Mouse (Mus musculus) myocyte (in vitro differentiated cells): Measurements from ENCODE around the gene Pum2. TPM values are rescaled to one million over a fixed set of nuclear protein-coding genes. Genes with fewer than 3 reads are reported as not detected.
A peak's percentile ranks its signal among the peaks of the same experiment; 100 is the strongest.

Experiments
- H3K27me3 ChIP-seq: one replicate; pipeline ENCODE4 v1.6.1; 2011; ENCODE audit not compliant: control insufficient read depth, insufficient read depth, insufficient read length
- H3K36me3 ChIP-seq: one replicate; pipeline ENCODE4 v1.6.1; 2011; ENCODE audit not compliant: control insufficient read depth, insufficient read depth
- H3K4me2 ChIP-seq: one replicate; pipeline ENCODE4 v1.6.1; 2011; ENCODE audit warnings: low read depth, control low read depth
- H3K4me3 ChIP-seq: one replicate; pipeline ENCODE4 v1.5.1; 2011; ENCODE audit warnings: mild to moderate bottlenecking, control low read depth, moderate library complexity
- H3K79me2 ChIP-seq: one replicate; pipeline ENCODE4 v1.6.1; 2011; ENCODE audit not compliant: control insufficient read depth, insufficient read depth
- H3ac ChIP-seq: one replicate; pipeline ENCODE4 v1.6.1; 2011; ENCODE audit not compliant: control insufficient read depth, insufficient read length
- CEBPB ChIP-seq: IDR thresholded peaks from 2 replicates; pipeline ENCODE4 v1.6.1; 2011; ENCODE audit warnings: mild to moderate bottlenecking, moderate library complexity; ENCODE audit not compliant: poor library complexity, insufficient read depth, severe bottlenecking
- E2F4 ChIP-seq: IDR thresholded peaks from one replicate; pipeline ENCODE4 v1.6.1; 2011; ENCODE audit warnings: mild to moderate bottlenecking, control low read depth, moderate library complexity; ENCODE audit not compliant: insufficient read depth
- MAX ChIP-seq: IDR thresholded peaks from one replicate; pipeline ENCODE4 v1.6.1; 2011; ENCODE audit warnings: low read depth, mild to moderate bottlenecking, control low read depth
- MYOD1 ChIP-seq, 3 experiments: IDR thresholded peaks; one replicate each; pipeline ENCODE4 v1.6.1; 2011; ENCODE audit warnings: control low read depth in 2 of 3, low read depth in 2 of 3, mild to moderate bottlenecking in 2 of 3, moderate library complexity in 1 of 3; ENCODE audit not compliant: insufficient read length in 2 of 3, control insufficient read depth in 1 of 3
- MYOG ChIP-seq, 3 experiments: IDR thresholded peaks; one replicate each; pipeline ENCODE4 v1.6.1; 2011; ENCODE audit warnings: control low read depth in 2 of 3, low read depth in 2 of 3, mild to moderate bottlenecking in 2 of 3; ENCODE audit not compliant: insufficient read length in 2 of 3, control insufficient read depth in 1 of 3, insufficient read depth in 1 of 3
- POLR2A ChIP-seq: IDR thresholded peaks from one replicate; pipeline ENCODE4 v1.6.1; 2011; ENCODE audit warnings: low read depth, mild to moderate bottlenecking, control low read depth, moderate library complexity; ENCODE audit not compliant: insufficient read length
- POLR2AphosphoS2 ChIP-seq: IDR thresholded peaks from one replicate; pipeline ENCODE4 v1.6.1; 2011; ENCODE audit warnings: low read depth, control low read depth; ENCODE audit not compliant: insufficient read length
- REST ChIP-seq: IDR thresholded peaks from one replicate; pipeline ENCODE4 v1.6.1; 2011; ENCODE audit warnings: mild to moderate bottlenecking, control low read depth, moderate library complexity; ENCODE audit not compliant: insufficient read depth, insufficient read length
- SRF ChIP-seq: IDR thresholded peaks from one replicate; pipeline ENCODE4 v1.6.1; 2011; ENCODE audit warnings: low read depth; ENCODE audit not compliant: control insufficient read depth, insufficient read length
- TCF12 ChIP-seq: IDR thresholded peaks from one replicate; pipeline ENCODE4 v1.6.1; 2011; ENCODE audit warnings: mild to moderate bottlenecking, control low read depth; ENCODE audit not compliant: poor library complexity, insufficient read depth, severe bottlenecking
- TCF3 ChIP-seq: IDR thresholded peaks from one replicate; pipeline ENCODE4 v1.6.1; 2011; ENCODE audit warnings: low read depth, control low read depth; ENCODE audit not compliant: insufficient read length
- USF1 ChIP-seq: IDR thresholded peaks from one replicate; pipeline ENCODE4 v1.6.1; 2011; ENCODE audit warnings: low read depth, mild to moderate bottlenecking, control low read depth, moderate library complexity
- polyA plus RNA-seq: library from polyadenylated mRNA; unstranded; fragments of >200 nt; fragmentation: generic; extraction: Trizol; gene quantifications from one replicate; pipeline ENCODE4 v1.2.1, GENCODE M21; 2012; ENCODE audit warnings: missing spikeins

Pum2 gene
- polyA plus RNA-seq, 1 experiment: 17.8 TPM

DNA sequence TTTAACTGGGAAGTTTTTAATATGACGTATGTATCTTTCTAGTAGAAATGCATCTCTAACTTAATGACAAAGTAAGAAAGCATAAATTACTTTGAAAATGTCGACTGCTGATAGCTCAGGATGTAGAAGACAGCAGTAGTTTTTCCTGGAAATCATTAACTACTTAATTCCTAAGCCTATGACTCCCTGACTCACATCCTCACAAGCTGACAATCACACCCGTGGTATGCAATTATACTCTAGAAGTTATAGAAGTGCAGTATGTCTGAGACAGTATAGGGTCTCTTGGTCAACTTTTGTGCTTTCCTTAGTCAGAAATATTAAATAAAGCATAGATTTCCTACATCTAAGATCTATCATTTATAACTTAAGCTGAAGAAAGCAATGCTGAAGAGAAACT lies 12.2 kb upstream of the Pum2 start:
- TF ChIP-seq MYOD1 (IDR thresholded peaks at IDR 0.05; ENCODE audit: control insufficient read depth in 1 of 3, insufficient read length in 2 of 3, low read depth in 2 of 3) (no peak), CEBPB (no peak), POLR2AphosphoS2 (no peak), POLR2A (no peak), MYOG (IDR thresholded peaks at IDR 0.05; ENCODE audit: control insufficient read depth in 1 of 3, insufficient read depth in 1 of 3, insufficient read length in 2 of 3, low read depth in 2 of 3) (no peak), TCF3 (no peak), REST (no peak), TCF12 (no peak), E2F4 (no peak), MAX (no peak), USF1 (no peak), SRF (no peak)

DNA sequence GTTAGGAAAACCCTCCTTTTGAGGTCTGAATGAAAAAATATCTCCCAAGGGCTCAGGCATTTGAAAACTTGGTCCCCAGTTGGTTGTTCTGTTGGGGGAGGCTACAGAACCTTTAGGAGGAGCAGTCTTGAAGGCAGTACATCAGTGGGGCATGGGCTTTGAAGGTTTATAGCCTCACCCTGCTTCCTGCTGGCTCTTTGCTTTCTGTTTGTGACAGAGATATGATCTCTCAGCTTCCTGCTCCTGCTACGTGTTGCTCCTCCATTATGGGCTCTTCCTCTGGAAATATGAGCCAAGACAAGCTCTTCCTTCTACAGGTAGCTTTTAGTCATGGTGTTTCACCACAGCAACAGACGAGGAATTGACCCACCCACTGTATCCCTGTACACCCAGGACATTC lies 11.8 kb upstream of the Pum2 start:
- TF ChIP-seq TCF12: no peak
- TF ChIP-seq MAX: no peak
- no peak for TF ChIP-seq MYOD1 (IDR thresholded peaks at IDR 0.05; ENCODE audit: control insufficient read depth in 1 of 3, insufficient read length in 2 of 3, low read depth in 2 of 3)
- TF ChIP-seq CEBPB: no peak
- no peak for TF ChIP-seq REST
- TF ChIP-seq POLR2A: no peak
- no peak for TF ChIP-seq MYOG (IDR thresholded peaks at IDR 0.05; ENCODE audit: control insufficient read depth in 1 of 3, insufficient read depth in 1 of 3, insufficient read length in 2 of 3, low read depth in 2 of 3)
- TF ChIP-seq E2F4: no peak
- TF ChIP-seq POLR2AphosphoS2: no peak
- TF ChIP-seq SRF: no peak
- no peak for TF ChIP-seq USF1
- no peaks in the 10 kb centered on the region for H3K36me3 ChIP-seq
- H3K27me3 ChIP-seq: no peaks in the 10 kb centered on the region
- H3K4me3 ChIP-seq: no peak overlapping the region
- no peak overlapping the region for H3ac ChIP-seq
- H3K4me2 ChIP-seq: peak overlapping the region; percentile 25
- no peaks in the 10 kb centered on the region for H3K79me2 ChIP-seq

More for the DNA sequence above, 12.2 kb upstream of the Pum2 start:
- Histone ChIP-seq H3ac (no peak overlapping the region), H3K4me3 (no peak overlapping the region), H3K36me3 (no peaks in the 10 kb centered on the region), H3K4me2 (peak overlapping the region; percentile 25), H3K79me2 (no peaks in the 10 kb centered on the region), H3K27me3 (no peaks in the 10 kb centered on the region)

DNA sequence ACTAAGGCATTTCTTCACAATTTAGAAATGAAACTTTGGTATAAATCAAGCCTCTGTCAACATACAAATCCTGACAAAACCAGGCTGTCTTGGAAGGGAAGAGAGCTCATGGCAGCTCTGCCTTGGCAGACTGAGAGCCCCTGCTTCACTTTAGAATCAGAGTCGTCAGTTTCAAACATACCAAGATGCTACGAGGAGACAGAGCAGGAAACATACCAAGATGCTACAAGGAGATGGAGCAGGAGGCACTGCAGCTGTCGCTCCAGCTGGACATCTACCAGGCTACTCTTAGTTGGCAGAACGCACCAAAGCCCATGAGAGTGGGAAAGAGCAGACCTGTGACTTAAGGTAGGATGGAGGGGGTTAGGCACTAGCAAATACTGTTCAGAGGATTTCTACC lies 11.2 kb upstream of the Pum2 start:
- Histone ChIP-seq H3ac (no peak overlapping the region), H3K27me3 (no peaks in the 10 kb centered on the region), H3K36me3 (no peaks in the 10 kb centered on the region), H3K4me2 (peak overlapping the region; percentile 25), H3K79me2 (no peaks in the 10 kb centered on the region), H3K4me3 (no peak overlapping the region)
- TF ChIP-seq MYOD1 (IDR thresholded peaks at IDR 0.05; ENCODE audit: control insufficient read depth in 1 of 3, insufficient read length in 2 of 3, low read depth in 2 of 3) (peak in 1 of 3 experiments; percentile 46), E2F4 (no peak)

DNA sequence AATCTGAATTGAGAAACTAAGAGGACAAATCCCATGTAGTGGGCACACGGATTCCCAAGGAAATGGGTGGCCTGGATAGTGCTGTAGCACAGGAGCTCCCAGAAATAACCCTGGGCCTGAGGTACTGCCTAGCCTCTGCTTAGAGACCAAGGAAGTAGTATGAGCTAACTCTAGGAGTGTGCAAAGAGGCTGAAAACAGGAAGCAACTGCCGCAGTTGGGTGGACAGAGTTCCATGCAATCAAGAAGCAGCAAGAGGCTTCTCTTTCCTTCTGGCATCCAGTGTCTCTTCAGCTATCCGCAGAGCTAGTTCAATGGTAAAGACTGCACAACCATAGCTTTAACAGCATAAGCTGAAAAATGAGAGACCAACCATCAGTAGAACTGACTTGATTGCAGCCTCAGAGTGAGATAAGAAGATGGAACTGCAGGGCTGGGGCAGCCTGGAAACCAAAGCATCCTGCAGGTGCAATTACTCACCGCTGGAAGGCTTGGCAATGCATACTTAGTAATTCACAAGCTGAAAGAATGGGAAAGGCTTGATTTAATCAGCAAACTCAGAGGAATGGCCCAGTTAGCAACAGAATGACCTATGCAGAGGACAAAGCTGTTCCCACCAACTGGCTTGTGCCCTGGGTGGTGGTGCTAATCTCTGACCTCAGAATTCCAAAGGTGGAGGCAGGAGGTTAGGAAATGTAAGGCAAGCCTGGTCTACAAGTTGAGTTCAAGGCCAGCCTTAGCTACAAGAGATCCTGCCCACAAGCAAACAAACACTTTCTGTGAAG lies 6.3 kb upstream of the Pum2 start:
- no peaks in the 10 kb centered on the region for H3K79me2 ChIP-seq
- no peak overlapping the region for H3K4me3 ChIP-seq
- no peak for TF ChIP-seq MYOD1 (IDR thresholded peaks at IDR 0.05; ENCODE audit: control insufficient read depth in 1 of 3, insufficient read length in 2 of 3, low read depth in 2 of 3)
- no peak for TF ChIP-seq POLR2A
- TF ChIP-seq POLR2AphosphoS2: no peak
- TF ChIP-seq E2F4: no peak
- no peak for TF ChIP-seq CEBPB
- TF ChIP-seq TCF12: no peak
- TF ChIP-seq SRF: no peak
- TF ChIP-seq MYOG (IDR thresholded peaks at IDR 0.05; ENCODE audit: control insufficient read depth in 1 of 3, insufficient read depth in 1 of 3, insufficient read length in 2 of 3, low read depth in 2 of 3): no peak
- no peak for TF ChIP-seq USF1
- no peak for TF ChIP-seq MAX
- no peak for TF ChIP-seq REST
- no peak for TF ChIP-seq TCF3
- no peak overlapping the region for H3K4me2 ChIP-seq
- H3K27me3 ChIP-seq: no peaks in the 10 kb centered on the region
- no peak overlapping the region for H3ac ChIP-seq
- H3K36me3 ChIP-seq: no peaks in the 10 kb centered on the region

DNA sequence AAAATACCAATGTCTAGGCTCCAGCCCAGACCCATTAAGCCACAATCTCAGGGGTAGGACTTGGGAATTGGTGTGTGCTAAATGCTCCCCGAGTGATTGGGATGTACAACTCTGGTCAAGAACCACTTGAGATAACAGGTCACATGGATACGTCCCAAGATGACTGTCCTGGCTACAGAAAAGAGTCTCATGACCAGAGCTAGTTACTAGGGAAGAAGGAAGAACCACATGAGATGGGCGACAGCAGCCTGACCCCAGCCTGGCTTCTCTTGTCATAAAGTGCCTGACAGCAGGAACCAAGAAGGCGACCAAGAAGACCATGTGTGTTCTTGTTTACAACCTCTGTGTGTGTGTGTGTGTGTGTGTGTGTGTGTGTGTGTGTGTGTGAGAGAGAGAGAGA lies 4.5 kb upstream of the Pum2 start:
- no peak for TF ChIP-seq MYOD1 (IDR thresholded peaks at IDR 0.05; ENCODE audit: control insufficient read depth in 1 of 3, insufficient read length in 2 of 3, low read depth in 2 of 3)
- TF ChIP-seq SRF: no peak
- TF ChIP-seq REST: no peak
- no peak for TF ChIP-seq TCF3
- no peak for TF ChIP-seq USF1
- no peak for TF ChIP-seq POLR2AphosphoS2
- TF ChIP-seq POLR2A: no peak
- no peak for TF ChIP-seq E2F4
- no peak for TF ChIP-seq TCF12
- TF ChIP-seq MAX: no peak
- no peak for TF ChIP-seq CEBPB
- TF ChIP-seq MYOG (IDR thresholded peaks at IDR 0.05; ENCODE audit: control insufficient read depth in 1 of 3, insufficient read depth in 1 of 3, insufficient read length in 2 of 3, low read depth in 2 of 3): no peak
- Histone ChIP-seq H3K79me2 (peaks cover 5% of the 10 kb centered on the region), H3ac (no peak overlapping the region), H3K4me3 (no peak overlapping the region), H3K4me2 (no peak overlapping the region), H3K36me3 (no peaks in the 10 kb centered on the region), H3K27me3 (no peaks in the 10 kb centered on the region)
